Mouse (Mus musculus): Measurements from ENCODE around the gene Pgm2. TPM values are rescaled to one million over a fixed set of nuclear protein-coding genes. Genes with fewer than 3 reads are reported as not detected.

The Pgm2 gene
- polyA plus RNA-seq, 1 experiment from 2014 or later = 33.2 TPM

GRCm38 (mm10) chr5:64078740-64079461 lies 13.8 kb upstream of the Pgm2 start:
- Histone ChIP-seq H3K9me3 (no peaks in the 10 kb centered on the region), H3K36me3 (no peaks in the 10 kb centered on the region), H3K4me2 (no peak overlapping the region), H3K27ac (peak overlapping the region; percentile 71), H3K27me3 (replicated peaks) (no peaks in the 10 kb centered on the region), H3K4me3 (replicated peaks) (no peak overlapping the region), H3K4me1 (peaks cover 3% of the 10 kb centered on the region; the same call in 1 of the 2 replicates), H3K9ac (no peak overlapping the region)
- WGBS = 39% methylated on average over 7 of the region's 7 CpGs
- ATAC-seq (ENCODE audit: insufficient read depth, low FRiP score, low read depth) = peak; percentile 84

GRCm38 (mm10) chr5:64079462-64079817 lies 13.3 kb upstream of the Pgm2 start:
- Histone ChIP-seq H3K36me3 (no peaks in the 10 kb centered on the region), H3K4me2 (no peak overlapping the region), H3K4me3 (replicated peaks) (no peak overlapping the region), H3K9me3 (no peaks in the 10 kb centered on the region), H3K27me3 (replicated peaks) (no peaks in the 10 kb centered on the region), H3K4me1 (peaks cover 3% of the 10 kb centered on the region; the same call in 1 of the 2 replicates), H3K27ac (peak overlapping the region; percentile 71), H3K9ac (no peak overlapping the region)
- ATAC-seq (ENCODE audit: insufficient read depth, low FRiP score, low read depth) = no peak
- 63% methylated on average over 4 of the region's 4 CpGs for WGBS

- no peak overlapping the region for H3K9ac ChIP-seq
- H3K27me3 ChIP-seq (replicated peaks) = no peaks in the 10 kb centered on the region
- no peaks in the 10 kb centered on the region for H3K36me3 ChIP-seq
- no peaks in the 10 kb centered on the region for H3K9me3 ChIP-seq
- ATAC-seq (ENCODE audit: insufficient read depth, low FRiP score, low read depth) = no peak
- no peak overlapping the region for H3K4me3 ChIP-seq (replicated peaks)
- WGBS = 60% methylated on average over 15 of the region's 15 CpGs
- H3K4me1 ChIP-seq = no peaks in the 10 kb centered on the region
- no peak overlapping the region for H3K27ac ChIP-seq
- no peak overlapping the region for H3K4me2 ChIP-seq
These were observed 9.0 kb upstream of the Pgm2 start for GRCm38 (mm10) chr5:64083447-64084359.

- Histone ChIP-seq H3K27ac (no peak overlapping the region), H3K9ac (no peak overlapping the region), H3K4me3 (replicated peaks) (no peak overlapping the region), H3K9me3 (no peaks in the 10 kb centered on the region), H3K27me3 (replicated peaks) (no peaks in the 10 kb centered on the region), H3K36me3 (no peaks in the 10 kb centered on the region), H3K4me1 (no peaks in the 10 kb centered on the region), H3K4me2 (no peak overlapping the region)
- no peak for ATAC-seq (ENCODE audit: insufficient read depth, low FRiP score, low read depth)
- 91% methylated on average over 9 of the region's 9 CpGs for WGBS
These were observed 7.3 kb upstream of the Pgm2 start for GRCm38 (mm10) chr5:64085405-64085804.

- WGBS = 75% methylated on average over 9 of the region's 9 CpGs
- ATAC-seq (ENCODE audit: insufficient read depth, low FRiP score, low read depth) = no peak
- no peaks in the 10 kb centered on the region for H3K9me3 ChIP-seq
These were observed 4.0 kb upstream of the Pgm2 start for GRCm38 (mm10) chr5:64088740-64089139.

GRCm38 (mm10) chr5:64093349-64093871 lies 660 bp downstream of the Pgm2 start:
- WGBS = 2% methylated on average over 15 of the region's 15 CpGs
- Histone ChIP-seq H3K9me3 (no peaks in the 10 kb centered on the region), H3K27ac (peak overlapping the region; percentile 73), H3K9ac (peak overlapping the region; percentile 67), H3K36me3 (peaks cover 7% of the 10 kb centered on the region), H3K4me3 (replicated peaks) (peak overlapping the region; percentile 69), H3K4me1 (peaks cover 12% of the 10 kb centered on the region), H3K27me3 (replicated peaks) (no peaks in the 10 kb centered on the region), H3K4me2 (peak overlapping the region; percentile 69)
- ATAC-seq (ENCODE audit: insufficient read depth, low FRiP score, low read depth) = no peak

More at GRCm38 (mm10) chr5:64088740-64089139, 4.0 kb upstream of the Pgm2 start:
- Histone ChIP-seq H3K4me2 (no peak overlapping the region), H3K4me3 (replicated peaks) (no peak overlapping the region), H3K27ac (no peak overlapping the region), H3K9ac (no peak overlapping the region), H3K27me3 (replicated peaks) (no peaks in the 10 kb centered on the region), H3K36me3 (no peaks in the 10 kb centered on the region), H3K4me1 (peaks cover 2% of the 10 kb centered on the region; the same call in 1 of the 2 replicates)

- 62% methylated on average over 5 of the region's 5 CpGs for whole genome bisulfite sequencing
- Histone ChIP-seq H3K4me3 (replicated peaks) (no peak overlapping the region), H3K4me1 (peaks cover 12% of the 10 kb centered on the region), H3K9ac (no peak overlapping the region), H3K27me3 (replicated peaks) (no peaks in the 10 kb centered on the region), H3K27ac (no peak overlapping the region), H3K4me2 (no peak overlapping the region), H3K36me3 (peaks cover 10% of the 10 kb centered on the region), H3K9me3 (no peaks in the 10 kb centered on the region)
- ATAC-seq (ENCODE audit: insufficient read depth, low FRiP score, low read depth) = no peak
These were observed 2.7 kb downstream of the Pgm2 start for GRCm38 (mm10) chr5:64095342-64095993.

- Histone ChIP-seq H3K27me3 (replicated peaks) (no peaks in the 10 kb centered on the region), H3K4me3 (replicated peaks) (no peak overlapping the region), H3K9me3 (no peaks in the 10 kb centered on the region), H3K36me3 (peaks cover 14% of the 10 kb centered on the region), H3K9ac (no peak overlapping the region), H3K4me2 (no peak overlapping the region), H3K27ac (no peak overlapping the region), H3K4me1 (no peaks in the 10 kb centered on the region)
- 75% methylated on average over 9 of the region's 9 CpGs for WGBS
- no peak for ATAC-seq (ENCODE audit: insufficient read depth, low FRiP score, low read depth)
These were observed 9.4 kb downstream of the Pgm2 start for GRCm38 (mm10) chr5:64101993-64102716.

- Histone ChIP-seq H3K27me3 (replicated peaks) (no peaks in the 10 kb centered on the region), H3K9ac (no peak overlapping the region), H3K27ac (no peak overlapping the region), H3K4me3 (replicated peaks) (no peak overlapping the region), H3K4me2 (no peak overlapping the region), H3K9me3 (no peaks in the 10 kb centered on the region), H3K4me1 (no peaks in the 10 kb centered on the region), H3K36me3 (peaks cover 18% of the 10 kb centered on the region)
- no peak for ATAC-seq (ENCODE audit: insufficient read depth, low FRiP score, low read depth)
- WGBS = 71% methylated on average over 7 of the region's 7 CpGs
These were observed 9.9 kb downstream of the Pgm2 start for GRCm38 (mm10) chr5:64102717-64103075.

GRCm38 (mm10) chr5:64107596-64108289 lies 15.0 kb downstream of the Pgm2 start:
- no peak overlapping the region for H3K4me3 ChIP-seq (replicated peaks)
- peaks cover 16% of the 10 kb centered on the region; the same call in 1 of the 2 replicates for H3K36me3 ChIP-seq
- H3K27ac ChIP-seq = no peak overlapping the region
- H3K4me2 ChIP-seq = no peak overlapping the region
- H3K27me3 ChIP-seq (replicated peaks) = no peaks in the 10 kb centered on the region
- ATAC-seq (ENCODE audit: insufficient read depth, low FRiP score, low read depth) = no peak
- no peaks in the 10 kb centered on the region for H3K4me1 ChIP-seq
- no peak overlapping the region for H3K9ac ChIP-seq
- 91% methylated on average over 11 of the region's 11 CpGs for WGBS
- no peaks in the 10 kb centered on the region for H3K9me3 ChIP-seq

GRCm38 (mm10) chr5:64109217-64109616 lies 16.5 kb downstream of the Pgm2 start:
- no peak for ATAC-seq (ENCODE audit: insufficient read depth, low FRiP score, low read depth)

More at GRCm38 (mm10) chr5:64109217-64109616, 16.5 kb downstream of the Pgm2 start:
- H3K9ac ChIP-seq = no peak overlapping the region
- H3K4me3 ChIP-seq (replicated peaks) = no peak overlapping the region
- WGBS = 56% methylated on average over 3 of the region's 3 CpGs
- no peaks in the 10 kb centered on the region for H3K27me3 ChIP-seq (replicated peaks)
- no peaks in the 10 kb centered on the region for H3K4me1 ChIP-seq
- H3K9me3 ChIP-seq = no peaks in the 10 kb centered on the region
- no peak overlapping the region for H3K4me2 ChIP-seq
- H3K27ac ChIP-seq = no peak overlapping the region
- H3K36me3 ChIP-seq = peaks cover 28% of the 10 kb centered on the region

All from stomach, embryonic 15.5 days (tissue).